Comparison of ENCODE assay signal across 27 mouse cellular contexts in genomic region chr3:58336590-58336989, GRCm38 (mm10).
DNase-seq lines count a peak whose midpoint lies in the region; ATAC-seq and TF ChIP-seq lines count a peak whose summit lies in the region.
"Had no signal": no experiment of that assay in that cellular context is flagged by ENCODE, and none has a peak within 500 bp of the region (broad histone marks: within the 10 kb centered on the region; RNA-seq: fewer than 3 reads in every experiment).

No protein-coding gene starts in this region.

- no peaks in the 10 kb centered on the region for H3K36me3 ChIP-seq in embryonic facial prominence, embryonic 15.5 days
- no peaks in the 10 kb centered on the region for H3K36me3 ChIP-seq in embryonic facial prominence, embryonic 10.5 days (replicated peaks)
- H3K36me3 ChIP-seq in kidney, embryonic 14.5 days (ENCODE audit: control insufficient read depth, insufficient read depth, low read length) = no peaks in the 10 kb centered on the region
- H3K36me3 ChIP-seq in kidney, embryonic 16.5 days (ENCODE audit: insufficient read depth, low read length) = no peaks in the 10 kb centered on the region
- H3K36me3 ChIP-seq: embryonic facial prominence, embryonic 13.5 days; forebrain, embryonic 10.5 days; forebrain, embryonic 12.5 days; G1E had no signal

- H3K27me3 ChIP-seq in embryonic facial prominence, embryonic 15.5 days = no peaks in the 10 kb centered on the region
- H3K27me3 ChIP-seq in embryonic facial prominence, embryonic 10.5 days (replicated peaks; ENCODE audit: low read depth, poor library complexity, severe bottlenecking) = no peaks in the 10 kb centered on the region
- H3K27me3 ChIP-seq in kidney, embryonic 14.5 days (ENCODE audit: control insufficient read depth, insufficient read depth, low read length) = no peaks in the 10 kb centered on the region
- H3K27me3 ChIP-seq in kidney, embryonic 16.5 days (ENCODE audit: insufficient read depth, low read length) = no peaks in the 10 kb centered on the region
- H3K27me3 ChIP-seq: CH12.LX; embryonic facial prominence, embryonic 13.5 days; forebrain, embryonic 12.5 days; Patski had no signal

- no peak overlapping the region for H3K4me2 ChIP-seq in embryonic facial prominence, embryonic 15.5 days (replicated peaks)
- H3K4me2 ChIP-seq in kidney, embryonic 14.5 days (replicated peaks; ENCODE audit: low read depth, low read length) = no peak overlapping the region
- H3K4me2 ChIP-seq in kidney, embryonic 16.5 days (replicated peaks; ENCODE audit: low read depth, low read length) = no peak overlapping the region
- H3K4me2 ChIP-seq: forebrain, embryonic 12.5 days had no signal

- no peak overlapping the region for H3K9ac ChIP-seq in embryonic facial prominence, embryonic 15.5 days
- no peak overlapping the region for H3K9ac ChIP-seq in kidney, embryonic 14.5 days (ENCODE audit: low read depth, low read length)
- H3K9ac ChIP-seq in kidney, embryonic 16.5 days (replicated peaks; ENCODE audit: low read length) = no peak overlapping the region
- H3K9ac ChIP-seq: embryonic facial prominence, embryonic 13.5 days; forebrain, embryonic 12.5 days had no signal

- 55% methylated on average over 6 of the region's 6 CpGs for WGBS in embryonic facial prominence, embryonic 15.5 days
- WGBS in embryonic facial prominence, embryonic 10.5 days = 65% methylated on average over 6 of the region's 6 CpGs
- WGBS in kidney, embryonic 14.5 days = 34% methylated on average over 6 of the region's 6 CpGs
- WGBS in kidney, embryonic 16.5 days = 26% methylated on average over 6 of the region's 6 CpGs

- no peak overlapping the region for H3K4me3 ChIP-seq in embryonic facial prominence, embryonic 15.5 days (replicated peaks)
- H3K4me3 ChIP-seq in embryonic facial prominence, embryonic 10.5 days = no peak overlapping the region
- H3K4me3 ChIP-seq in kidney, embryonic 14.5 days (ENCODE audit: low read length) = no peak overlapping the region
- H3K4me3 ChIP-seq in kidney, embryonic 16.5 days (ENCODE audit: low read length) = no peak overlapping the region
- no peak overlapping the region for H3K4me3 ChIP-seq in embryonic fibroblast, embryonic 13.5 days (ENCODE audit: insufficient read depth, low read length)
- H3K4me3 ChIP-seq: embryonic facial prominence, embryonic 13.5 days; erythroblast, embryonic 14.5 days; forebrain, embryonic 10.5 days; forebrain, embryonic 12.5 days had no signal

- H3K4me1 ChIP-seq in embryonic facial prominence, embryonic 15.5 days = peaks cover 20% of the 10 kb centered on the region
- H3K4me1 ChIP-seq in embryonic facial prominence, embryonic 10.5 days = peaks cover 39% of the 10 kb centered on the region
- H3K4me1 ChIP-seq in kidney, embryonic 14.5 days (ENCODE audit: control insufficient read depth, insufficient read depth, low read length) = peaks cover 6% of the 10 kb centered on the region
- H3K4me1 ChIP-seq in kidney, embryonic 16.5 days (ENCODE audit: insufficient read depth, low read length) = peaks cover 18% of the 10 kb centered on the region
- H3K4me1 ChIP-seq in embryonic fibroblast, embryonic 13.5 days (ENCODE audit: control insufficient read depth, insufficient read depth, low read length) = peaks cover 12% of the 10 kb centered on the region; the same call in 1 of the 2 replicates

- no peaks in the 10 kb centered on the region for H3K9me3 ChIP-seq in embryonic facial prominence, embryonic 15.5 days (replicated peaks)
- no peaks in the 10 kb centered on the region for H3K9me3 ChIP-seq in embryonic facial prominence, embryonic 10.5 days
- H3K9me3 ChIP-seq in kidney, embryonic 14.5 days (ENCODE audit: control insufficient read depth, low read length) = no peaks in the 10 kb centered on the region
- no peaks in the 10 kb centered on the region for H3K9me3 ChIP-seq in kidney, embryonic 16.5 days (ENCODE audit: low read length)
- H3K9me3 ChIP-seq: embryonic facial prominence, embryonic 13.5 days; forebrain, embryonic 10.5 days; forebrain, embryonic 12.5 days; G1E had no signal

- no peak for ATAC-seq in embryonic facial prominence, embryonic 15.5 days (ENCODE audit: insufficient number of reproducible peaks, low FRiP score, low TSS enrichment, low read depth)
- ATAC-seq in kidney, embryonic 14.5 days (ENCODE audit: low FRiP score, low TSS enrichment) = 0 out of 2 replicates have a peak, but pooled peaks have one; percentile 59
- peak; percentile 70; the same call in 1 of the 2 replicates for ATAC-seq in kidney, embryonic 16.5 days (ENCODE audit: low FRiP score, low TSS enrichment)
- ATAC-seq: activated CD4-positive, CD25-positive, alpha-beta regulatory T cell, adult 4 months; CD4-positive, CD25-positive, alpha-beta regulatory T cell, adult 4 months; forebrain, embryonic 14.5 days; forebrain, embryonic 16.5 days had no signal

- 0 out of 2 replicates have a peak overlapping the region, but pooled peaks have one; percentile 9 for H3K27ac ChIP-seq in embryonic facial prominence, embryonic 15.5 days (replicated peaks)
- H3K27ac ChIP-seq in embryonic facial prominence, embryonic 10.5 days (replicated peaks) = no peak overlapping the region
- no peak overlapping the region for H3K27ac ChIP-seq in kidney, embryonic 14.5 days (ENCODE audit: low read depth, low read length)
- no peak overlapping the region for H3K27ac ChIP-seq in kidney, embryonic 16.5 days (ENCODE audit: low read length)
- H3K27ac ChIP-seq in embryonic fibroblast, embryonic 13.5 days (ENCODE audit: insufficient read depth, low read length) = peak overlapping the region; percentile 83; the same call in 1 of the 2 replicates
- H3K27ac ChIP-seq: embryonic facial prominence, embryonic 13.5 days had no signal

- no peak for DNase-seq in embryonic facial prominence, embryonic 10.5 days (ENCODE audit: low spot score)
- no peak for DNase-seq in kidney, postnatal 14 days
- no peak for DNase-seq in kidney, postnatal 4 days
- DNase-seq: adrenal gland, adult 8-10 months; adrenal gland, postnatal 14 days; adrenal gland, postnatal 36 days; B cell, adult 2 months; cerebellum, adult 11-12 months; cerebellum, adult 2 months; cerebellum, adult 9-10 months; cerebellum, postnatal 10 days; cerebellum, postnatal 25 days had no signal

- TF ChIP-seq CTCF in embryonic fibroblast, embryonic 13.5 days (IDR thresholded peaks at IDR 0.05; ENCODE audit: borderline replicate concordance, insufficient read depth, low read length) = no peak

- TF ChIP-seq POLR2A in embryonic fibroblast, embryonic 13.5 days (IDR thresholded peaks at IDR 0.05; ENCODE audit: low read depth, low read length) = no peak

Comparison
In these comparisons a context has a peak if more than half of its experiments do, and no peak if none do; other contexts are left out.
1. H3K27ac ChIP-seq: peak in embryonic facial prominence, embryonic 15.5 days (single experiment) and embryonic fibroblast, embryonic 13.5 days (single experiment); none in embryonic facial prominence, embryonic 10.5 days (single experiment), kidney, embryonic 14.5 days (single experiment) and kidney, embryonic 16.5 days (single experiment).